Mouse (Mus musculus) midbrain, embryonic 16.5 days (tissue): ENCODE measurements around the gene C1qtnf5. TPM values are rescaled to one million over a fixed set of nuclear protein-coding genes. Genes with fewer than 3 reads are reported as not detected.

ENCODE experiments used
- ATAC-seq: fragments of 200-750 bp; cut with Nextera tagmentation; 2 replicates; pipeline ENCODE4 v1.8.0; 2017; ENCODE audit warnings: moderate TSS enrichment
- H3K27ac ChIP-seq: fragments of 300-500 bp; sonication (generic); 2 replicates; pipeline ENCODE4 v1.5.1; 2014; ENCODE audit warnings: mild to moderate bottlenecking, low read length, mixed read lengths
- H3K27me3 ChIP-seq: fragments of 300-500 bp; sonication (generic); 2 replicates; pipeline ENCODE4 v1.6.1; 2014; ENCODE audit warnings: low read depth, low read length, mixed read lengths; ENCODE audit not compliant: control insufficient read depth, insufficient read depth
- H3K36me3 ChIP-seq: fragments of 300-500 bp; sonication (generic); 2 replicates; pipeline ENCODE4 v1.6.1; 2014; ENCODE audit warnings: mild to moderate bottlenecking, low read length, moderate library complexity, mixed read lengths; ENCODE audit not compliant: control insufficient read depth, insufficient read depth
- H3K4me1 ChIP-seq: fragments of 300-500 bp; sonication (generic); 2 replicates; pipeline ENCODE4 v1.6.1; 2014; ENCODE audit warnings: mild to moderate bottlenecking, low read length, mixed read lengths; ENCODE audit not compliant: control insufficient read depth, insufficient read depth
- H3K4me2 ChIP-seq: fragments of 300-500 bp; sonication (generic); 2 replicates; pipeline ENCODE4 v1.6.1; 2014; ENCODE audit warnings: mild to moderate bottlenecking, low read length, mixed read lengths
- H3K4me3 ChIP-seq: fragments of 300-500 bp; sonication (generic); 2 replicates; pipeline ENCODE4 v1.5.1; 2014; ENCODE audit warnings: low read depth, mild to moderate bottlenecking, low read length, moderate library complexity, mixed read lengths
- H3K9ac ChIP-seq: fragments of 300-500 bp; sonication (generic); 2 replicates; pipeline ENCODE4 v1.6.1; 2014; ENCODE audit warnings: low read depth, low read length, mixed read lengths
- H3K9me3 ChIP-seq: fragments of 300-500 bp; sonication (generic); replicated peaks from 2 replicates; pipeline ENCODE4 v1.6.1; 2014; ENCODE audit warnings: mild to moderate bottlenecking, low read length, mixed read lengths; ENCODE audit not compliant: control insufficient read depth, poor library complexity, severe bottlenecking
- WGBS: fragments of 180-500 bp; shearing (Covaris S2); extraction: QIAGEN DNeasy Blood & Tissue Kit; methylation state at CpG from one replicate; pipeline ENCODE4 v1.1.7; 2014; 5-methylcytosine and 5-hydroxymethylcytosine counted together
- polyA plus RNA-seq: library from polyadenylated mRNA; unstranded; fragments of >200 nt; fragmentation: Nextera tagmentation; extraction: Ambion mirVana; gene quantifications from 2 replicates; pipeline ENCODE4 v1.2.1, GENCODE M21; 2015

C1qtnf5 gene
- polyA plus RNA-seq, 1 experiment from 2014 or later: 5.5 TPM

- Histone ChIP-seq H3K27me3 (no peaks in the 10 kb centered on the region), H3K4me1 (peaks cover 4% of the 10 kb centered on the region), H3K27ac (peak overlapping the region; percentile 77), H3K4me3 (no peak overlapping the region), H3K4me2 (peak overlapping the region; percentile 28), H3K9me3 (no peaks in the 10 kb centered on the region), H3K36me3 (no peaks in the 10 kb centered on the region), H3K9ac (no peak overlapping the region)
- peak; percentile 72 for ATAC-seq
- 11% methylated on average over 11 of the region's 11 CpGs for WGBS
These were observed 35.0 kb upstream of the C1qtnf5 start for GRCm38 (mm10) chr9:44071914-44072598.

GRCm38 (mm10) chr9:44072599-44072915, 34.5 kb upstream of the C1qtnf5 start:
- WGBS: 16% methylated on average over 4 of the region's 4 CpGs
- no peaks in the 10 kb centered on the region; the same call in 1 of the 2 replicates for H3K4me1 ChIP-seq
- peak overlapping the region; percentile 77 for H3K27ac ChIP-seq
- ATAC-seq: peak; percentile 57; the same call in 1 of the 2 replicates
- peak overlapping the region; percentile 28 for H3K4me2 ChIP-seq
- H3K27me3 ChIP-seq: no peaks in the 10 kb centered on the region
- no peaks in the 10 kb centered on the region for H3K36me3 ChIP-seq
- no peak overlapping the region for H3K4me3 ChIP-seq
- H3K9me3 ChIP-seq: no peaks in the 10 kb centered on the region
- H3K9ac ChIP-seq: no peak overlapping the region

- Histone ChIP-seq H3K27me3 (no peaks in the 10 kb centered on the region), H3K4me3 (no peak overlapping the region), H3K27ac (no peak overlapping the region), H3K9ac (no peak overlapping the region), H3K9me3 (no peaks in the 10 kb centered on the region), H3K36me3 (no peaks in the 10 kb centered on the region), H3K4me1 (no peaks in the 10 kb centered on the region; the same call in 1 of the 2 replicates), H3K4me2 (no peak overlapping the region; the same call in 1 of the 2 replicates)
- ATAC-seq: no peak
- WGBS: 40% methylated on average over 5 of the region's 5 CpGs
These were observed 33.9 kb upstream of the C1qtnf5 start for GRCm38 (mm10) chr9:44073115-44073514.

- Histone ChIP-seq H3K4me1 (no peaks in the 10 kb centered on the region; the same call in 1 of the 2 replicates), H3K27me3 (no peaks in the 10 kb centered on the region), H3K9me3 (no peaks in the 10 kb centered on the region), H3K4me2 (no peak overlapping the region), H3K9ac (no peak overlapping the region), H3K36me3 (no peaks in the 10 kb centered on the region), H3K4me3 (no peak overlapping the region), H3K27ac (no peak overlapping the region)
- ATAC-seq: no peak
- 64% methylated on average over 9 of the region's 9 CpGs for WGBS
These were observed 32.4 kb upstream of the C1qtnf5 start for GRCm38 (mm10) chr9:44074395-44075275.

GRCm38 (mm10) chr9:44075276-44075995, 31.6 kb upstream of the C1qtnf5 start:
- Histone ChIP-seq H3K4me3 (no peak overlapping the region), H3K27ac (no peak overlapping the region), H3K36me3 (no peaks in the 10 kb centered on the region), H3K4me2 (no peak overlapping the region), H3K27me3 (no peaks in the 10 kb centered on the region), H3K4me1 (no peaks in the 10 kb centered on the region; the same call in 1 of the 2 replicates), H3K9ac (no peak overlapping the region), H3K9me3 (no peaks in the 10 kb centered on the region)
- WGBS: 71% methylated on average over 24 of the region's 24 CpGs
- ATAC-seq: no peak

GRCm38 (mm10) chr9:44075996-44076763, 30.9 kb upstream of the C1qtnf5 start:
- Histone ChIP-seq H3K4me1 (no peaks in the 10 kb centered on the region; the same call in 1 of the 2 replicates), H3K27ac (no peak overlapping the region), H3K9ac (no peak overlapping the region), H3K9me3 (no peaks in the 10 kb centered on the region), H3K36me3 (no peaks in the 10 kb centered on the region), H3K4me2 (no peak overlapping the region), H3K4me3 (no peak overlapping the region), H3K27me3 (no peaks in the 10 kb centered on the region)
- 64% methylated on average over 16 of the region's 16 CpGs for WGBS
- no peak for ATAC-seq

GRCm38 (mm10) chr9:44076764-44077120, 30.3 kb upstream of the C1qtnf5 start:
- Histone ChIP-seq H3K9me3 (no peaks in the 10 kb centered on the region), H3K27me3 (no peaks in the 10 kb centered on the region), H3K4me2 (peak overlapping the region; percentile 10; the same call in 1 of the 2 replicates), H3K9ac (no peak overlapping the region), H3K27ac (no peak overlapping the region), H3K36me3 (no peaks in the 10 kb centered on the region), H3K4me1 (no peaks in the 10 kb centered on the region; the same call in 1 of the 2 replicates), H3K4me3 (no peak overlapping the region)
- no peak for ATAC-seq
- WGBS: 19% methylated on average over 5 of the region's 5 CpGs

- Histone ChIP-seq H3K4me1 (no peaks in the 10 kb centered on the region; the same call in 1 of the 2 replicates), H3K4me2 (0 out of 2 replicates have a peak overlapping the region, but pooled peaks have one; percentile 10), H3K9ac (no peak overlapping the region), H3K9me3 (no peaks in the 10 kb centered on the region), H3K4me3 (no peak overlapping the region), H3K36me3 (no peaks in the 10 kb centered on the region), H3K27ac (no peak overlapping the region), H3K27me3 (peaks cover 5% of the 10 kb centered on the region; the same call in 1 of the 2 replicates)
- 87% methylated on average over 11 of the region's 11 CpGs for WGBS
- no peak for ATAC-seq
These were observed 29.7 kb upstream of the C1qtnf5 start for GRCm38 (mm10) chr9:44077266-44077910.
